Mouse (Mus musculus) liver, adult (tissue): ENCODE results near the gene Spg11.
A peak's percentile ranks its signal among the peaks of the same experiment; 100 is the strongest.

Source experiments
- GATA4 ChIP-seq: IDR thresholded peaks from 2 replicates; pipeline ENCODE4 v1.6.1; 2014; ENCODE audit warnings: mild to moderate bottlenecking, low read length; ENCODE audit not compliant: insufficient replicate concordance

Gene Spg11

GRCm38 (mm10) chr2:122149316-122149715, 31.1 kb upstream of the Spg11 start:
- TF ChIP-seq GATA4: no peak

- TF ChIP-seq GATA4: peak; percentile 38; the same call in 1 of the 2 replicates
Observed at GRCm38 (mm10) chr2:122148242-122148917, 30.2 kb upstream of the Spg11 start.

- TF ChIP-seq GATA4: no peak
Observed at GRCm38 (mm10) chr2:122147508-122148241, 29.5 kb upstream of the Spg11 start, which contains the start of gene B2m. TSS of gene B2m (plus strand) at chr2:122147686.

- TF ChIP-seq GATA4: no peak
Observed at GRCm38 (mm10) chr2:122146687-122147086, 28.5 kb upstream of the Spg11 start.

- TF ChIP-seq GATA4: no peak
Observed at GRCm38 (mm10) chr2:122145756-122146155, 27.6 kb upstream of the Spg11 start.

- no peak for TF ChIP-seq GATA4
Observed at GRCm38 (mm10) chr2:122143111-122143510, 24.9 kb upstream of the Spg11 start.

GRCm38 (mm10) chr2:122141332-122141967, 23.3 kb upstream of the Spg11 start:
- no peak for TF ChIP-seq GATA4

- no peak for TF ChIP-seq GATA4
Observed at GRCm38 (mm10) chr2:122140815-122141214, 22.6 kb upstream of the Spg11 start.

GRCm38 (mm10) chr2:122137839-122138465, 19.8 kb upstream of the Spg11 start:
- no peak for TF ChIP-seq GATA4

- TF ChIP-seq GATA4: no peak
Observed at GRCm38 (mm10) chr2:122132618-122133017, 14.4 kb upstream of the Spg11 start.

- TF ChIP-seq GATA4: no peak
Observed at GRCm38 (mm10) chr2:122132078-122132477, 13.9 kb upstream of the Spg11 start.

- no peak for TF ChIP-seq GATA4
Observed at GRCm38 (mm10) chr2:122127635-122128034, 9.4 kb upstream of the Spg11 start.

- TF ChIP-seq GATA4: no peak
Observed at GRCm38 (mm10) chr2:122126765-122127347, 8.7 kb upstream of the Spg11 start.

- TF ChIP-seq GATA4: no peak
Observed at GRCm38 (mm10) chr2:122125680-122126572, 7.7 kb upstream of the Spg11 start.
